Mouse (Mus musculus): Measurements from ENCODE around the gene Dnal1. TPM values are rescaled to one million over a fixed set of nuclear protein-coding genes. Genes with fewer than 3 reads are reported as not detected.
A peak's percentile ranks its signal among the peaks of the same experiment; 100 is the strongest.

The Dnal1 gene
- polyA plus RNA-seq, 1 experiment: 13.3 TPM

DNA sequence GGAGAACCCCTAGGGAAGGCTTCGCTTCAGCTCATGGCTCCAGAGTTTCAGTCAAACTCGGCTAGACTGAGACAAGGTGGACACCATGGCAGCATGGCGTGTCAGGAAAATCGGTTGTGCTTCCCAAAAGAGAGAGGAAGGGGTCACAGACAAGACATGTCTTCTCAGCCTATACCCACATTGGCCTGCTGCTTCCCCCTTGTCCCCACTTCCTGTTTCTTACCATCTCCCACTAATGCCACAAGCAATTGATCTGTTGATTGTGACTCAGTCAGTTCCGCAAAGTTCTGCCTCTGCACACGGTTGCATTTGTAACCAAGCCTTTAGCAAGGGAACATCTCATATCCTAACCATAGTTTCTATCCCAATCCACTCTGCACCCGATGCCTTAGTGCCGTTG, 15.8 kb downstream of the Dnal1 start:
- TF ChIP-seq POLR2A (IDR thresholded peaks at IDR 0.05; ENCODE audit: insufficient read depth, low read length): no peak
- TF ChIP-seq EP300 (IDR thresholded peaks at IDR 0.05; ENCODE audit: insufficient read depth, low read depth, low read length): no peak
- no peak for TF ChIP-seq CTCF (IDR thresholded peaks at IDR 0.05; ENCODE audit: low read depth, low read length)
- H3K4me1 ChIP-seq (ENCODE audit: control insufficient read depth, insufficient read depth, low read length): no peaks in the 10 kb centered on the region
- no peaks in the 10 kb centered on the region for H3K36me3 ChIP-seq (ENCODE audit: control insufficient read depth, insufficient read depth, low read length, poor library complexity, severe bottlenecking)

DNA sequence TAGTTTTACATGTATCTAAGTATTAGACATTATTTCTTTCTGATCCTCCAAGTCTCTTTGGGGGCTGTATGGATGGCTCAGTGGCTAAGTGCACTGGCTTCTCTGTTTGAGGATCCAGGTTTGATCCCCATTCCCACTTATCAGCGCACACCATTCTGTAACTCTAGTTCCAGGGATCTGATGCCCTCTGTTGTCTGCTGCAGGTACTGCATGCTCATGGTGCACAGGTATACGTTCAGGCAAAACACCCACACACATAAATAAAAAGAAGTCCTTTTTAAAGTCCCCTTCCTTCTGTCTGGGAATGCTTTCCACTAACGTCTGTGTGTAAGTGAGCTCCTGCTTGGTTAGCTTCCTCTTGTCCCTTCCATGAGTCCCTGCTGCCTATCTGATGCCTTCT, 18.1 kb downstream of the Dnal1 start:
- H3K9me3 ChIP-seq (replicated peaks; ENCODE audit: control insufficient read depth, insufficient read depth, low read length, poor library complexity, severe bottlenecking): no peaks in the 10 kb centered on the region
- TF ChIP-seq CTCF (IDR thresholded peaks at IDR 0.05; ENCODE audit: low read depth, low read length) (peak; percentile 58), POLR2A (IDR thresholded peaks at IDR 0.05; ENCODE audit: insufficient read depth, low read length) (no peak), EP300 (IDR thresholded peaks at IDR 0.05; ENCODE audit: insufficient read depth, low read depth, low read length) (no peak)
- no peak overlapping the region for H3K27ac ChIP-seq (ENCODE audit: insufficient read depth, low read length)
- no peaks in the 10 kb centered on the region for H3K4me1 ChIP-seq (ENCODE audit: control insufficient read depth, insufficient read depth, low read length)
- H3K9ac ChIP-seq (ENCODE audit: low read depth, poor library complexity, severe bottlenecking): no peak overlapping the region
- H3K36me3 ChIP-seq (ENCODE audit: control insufficient read depth, insufficient read depth, low read length, poor library complexity, severe bottlenecking): no peaks in the 10 kb centered on the region
- H3K4me3 ChIP-seq (ENCODE audit: low read depth, low read length): no peak overlapping the region
- H3K27me3 ChIP-seq (ENCODE audit: control insufficient read depth, insufficient read depth, low read length, poor library complexity, severe bottlenecking): no peaks in the 10 kb centered on the region

More for the DNA sequence above, 15.8 kb downstream of the Dnal1 start:
- Histone ChIP-seq H3K27ac (ENCODE audit: insufficient read depth, low read length) (no peak overlapping the region), H3K9ac (ENCODE audit: low read depth, poor library complexity, severe bottlenecking) (no peak overlapping the region), H3K9me3 (replicated peaks; ENCODE audit: control insufficient read depth, insufficient read depth, low read length, poor library complexity, severe bottlenecking) (no peaks in the 10 kb centered on the region), H3K27me3 (ENCODE audit: control insufficient read depth, insufficient read depth, low read length, poor library complexity, severe bottlenecking) (no peaks in the 10 kb centered on the region), H3K4me3 (ENCODE audit: low read depth, low read length) (no peak overlapping the region)

- Histone ChIP-seq H3K9ac (ENCODE audit: low read depth, poor library complexity, severe bottlenecking) (no peak overlapping the region), H3K4me1 (ENCODE audit: control insufficient read depth, insufficient read depth, low read length) (no peaks in the 10 kb centered on the region), H3K36me3 (ENCODE audit: control insufficient read depth, insufficient read depth, low read length, poor library complexity, severe bottlenecking) (no peaks in the 10 kb centered on the region), H3K9me3 (replicated peaks; ENCODE audit: control insufficient read depth, insufficient read depth, low read length, poor library complexity, severe bottlenecking) (no peaks in the 10 kb centered on the region), H3K4me3 (ENCODE audit: low read depth, low read length) (no peak overlapping the region), H3K27me3 (ENCODE audit: control insufficient read depth, insufficient read depth, low read length, poor library complexity, severe bottlenecking) (no peaks in the 10 kb centered on the region), H3K27ac (ENCODE audit: insufficient read depth, low read length) (no peak overlapping the region)
- TF ChIP-seq CTCF (IDR thresholded peaks at IDR 0.05; ENCODE audit: low read depth, low read length) (no peak), POLR2A (IDR thresholded peaks at IDR 0.05; ENCODE audit: insufficient read depth, low read length) (no peak), EP300 (IDR thresholded peaks at IDR 0.05; ENCODE audit: insufficient read depth, low read depth, low read length) (no peak)
These were observed 23.0 kb downstream of the Dnal1 start for GRCm38 (mm10) chr12:84137131-84137530.

DNA sequence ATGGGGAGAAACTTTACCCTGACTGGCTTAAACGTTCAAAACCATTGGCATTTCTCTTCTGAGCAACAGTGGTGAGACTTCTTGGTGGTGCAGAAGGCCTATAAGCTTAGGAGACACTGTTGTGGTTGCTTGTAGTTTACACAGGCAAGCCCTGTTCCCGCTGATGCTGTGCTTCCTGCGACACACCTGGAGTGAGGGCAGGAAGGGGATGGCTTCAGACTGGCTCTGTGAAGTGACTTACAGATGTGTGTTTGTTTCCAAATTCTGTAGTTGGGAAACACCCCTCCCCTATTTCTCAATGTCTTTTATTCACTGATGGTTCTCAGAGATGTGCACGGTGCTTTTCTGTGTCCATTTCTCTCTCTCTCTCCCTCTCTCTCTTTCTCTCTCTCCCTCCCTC, 26.0 kb downstream of the Dnal1 start:
- H3K4me1 ChIP-seq (ENCODE audit: control insufficient read depth, insufficient read depth, low read length): no peaks in the 10 kb centered on the region
- no peaks in the 10 kb centered on the region for H3K9me3 ChIP-seq (replicated peaks; ENCODE audit: control insufficient read depth, insufficient read depth, low read length, poor library complexity, severe bottlenecking)
- no peak overlapping the region for H3K9ac ChIP-seq (ENCODE audit: low read depth, poor library complexity, severe bottlenecking)
- no peaks in the 10 kb centered on the region for H3K36me3 ChIP-seq (ENCODE audit: control insufficient read depth, insufficient read depth, low read length, poor library complexity, severe bottlenecking)
- TF ChIP-seq EP300 (IDR thresholded peaks at IDR 0.05; ENCODE audit: insufficient read depth, low read depth, low read length): no peak
- TF ChIP-seq POLR2A (IDR thresholded peaks at IDR 0.05; ENCODE audit: insufficient read depth, low read length): no peak
- TF ChIP-seq CTCF (IDR thresholded peaks at IDR 0.05; ENCODE audit: low read depth, low read length): no peak
- no peak overlapping the region for H3K4me3 ChIP-seq (ENCODE audit: low read depth, low read length)
- no peaks in the 10 kb centered on the region for H3K27me3 ChIP-seq (ENCODE audit: control insufficient read depth, insufficient read depth, low read length, poor library complexity, severe bottlenecking)
- no peak overlapping the region for H3K27ac ChIP-seq (ENCODE audit: insufficient read depth, low read length)

DNA sequence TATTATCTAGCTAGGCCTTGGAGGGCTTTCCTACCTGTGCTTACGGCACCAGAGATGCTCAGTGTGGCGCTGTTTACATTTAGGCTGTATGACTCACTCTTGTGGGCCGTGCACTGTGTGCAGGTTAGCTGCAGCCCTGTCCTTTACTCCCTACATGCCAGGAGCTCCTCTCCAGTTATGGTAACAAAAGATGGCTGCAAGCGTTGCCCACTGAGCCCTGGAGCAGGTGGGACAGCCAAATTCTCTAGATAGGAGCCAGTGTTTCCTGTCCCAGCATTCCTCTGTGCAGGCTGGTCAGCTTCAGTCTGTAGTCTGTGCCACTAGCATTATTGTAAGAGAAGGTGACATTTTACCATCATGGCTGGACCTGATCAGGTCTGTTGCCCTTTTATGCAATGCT, 27.1 kb downstream of the Dnal1 start:
- no peaks in the 10 kb centered on the region for H3K4me1 ChIP-seq (ENCODE audit: control insufficient read depth, insufficient read depth, low read length)
- no peaks in the 10 kb centered on the region for H3K9me3 ChIP-seq (replicated peaks; ENCODE audit: control insufficient read depth, insufficient read depth, low read length, poor library complexity, severe bottlenecking)
- no peaks in the 10 kb centered on the region for H3K36me3 ChIP-seq (ENCODE audit: control insufficient read depth, insufficient read depth, low read length, poor library complexity, severe bottlenecking)
- H3K27ac ChIP-seq (ENCODE audit: insufficient read depth, low read length): no peak overlapping the region
- TF ChIP-seq EP300 (IDR thresholded peaks at IDR 0.05; ENCODE audit: insufficient read depth, low read depth, low read length) (no peak), CTCF (IDR thresholded peaks at IDR 0.05; ENCODE audit: low read depth, low read length) (no peak), POLR2A (IDR thresholded peaks at IDR 0.05; ENCODE audit: insufficient read depth, low read length) (no peak)
- H3K9ac ChIP-seq (ENCODE audit: low read depth, poor library complexity, severe bottlenecking): no peak overlapping the region
- H3K27me3 ChIP-seq (ENCODE audit: control insufficient read depth, insufficient read depth, low read length, poor library complexity, severe bottlenecking): no peaks in the 10 kb centered on the region
- no peak overlapping the region for H3K4me3 ChIP-seq (ENCODE audit: low read depth, low read length)

DNA sequence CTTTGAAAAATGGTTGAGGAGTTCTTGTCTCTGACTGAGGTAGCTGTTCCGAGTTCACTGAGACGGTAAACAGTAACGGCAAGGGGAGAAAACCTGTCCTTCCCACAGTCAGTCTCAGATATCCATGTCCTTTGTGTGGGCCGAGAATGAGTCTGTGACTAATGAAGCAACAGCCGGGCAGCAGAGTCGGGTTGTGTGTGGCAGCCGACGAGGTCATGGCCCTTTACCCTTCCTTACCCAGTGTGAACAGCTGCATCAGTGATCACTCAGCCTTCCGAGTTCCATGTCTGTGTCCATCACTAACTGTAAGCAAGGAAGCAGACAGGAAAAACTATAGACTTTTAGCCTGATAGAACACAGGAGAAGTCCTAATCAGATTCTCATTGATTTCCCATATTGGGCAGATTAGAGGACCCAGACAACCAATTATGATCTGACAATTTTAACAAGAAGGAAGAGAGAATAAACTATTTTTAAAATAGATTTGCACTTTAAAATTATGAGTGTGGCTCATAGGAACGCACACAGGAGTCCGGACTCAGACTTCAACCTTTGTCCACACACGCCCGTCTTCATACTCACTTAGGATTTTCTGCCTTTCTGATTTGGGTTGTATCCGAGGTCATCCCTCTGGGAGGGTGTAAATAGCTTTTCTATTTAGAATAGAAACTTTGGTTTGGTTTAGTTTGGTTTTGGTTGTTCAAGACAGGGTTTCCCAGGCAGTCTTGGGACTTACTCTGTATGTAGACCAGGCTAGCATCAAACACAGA, 28.3 kb downstream of the Dnal1 start:
- no peaks in the 10 kb centered on the region for H3K36me3 ChIP-seq (ENCODE audit: control insufficient read depth, insufficient read depth, low read length, poor library complexity, severe bottlenecking)
- H3K27me3 ChIP-seq (ENCODE audit: control insufficient read depth, insufficient read depth, low read length, poor library complexity, severe bottlenecking): no peaks in the 10 kb centered on the region
- TF ChIP-seq CTCF (IDR thresholded peaks at IDR 0.05; ENCODE audit: low read depth, low read length) (no peak), POLR2A (IDR thresholded peaks at IDR 0.05; ENCODE audit: insufficient read depth, low read length) (no peak), EP300 (IDR thresholded peaks at IDR 0.05; ENCODE audit: insufficient read depth, low read depth, low read length) (no peak)
- no peaks in the 10 kb centered on the region for H3K9me3 ChIP-seq (replicated peaks; ENCODE audit: control insufficient read depth, insufficient read depth, low read length, poor library complexity, severe bottlenecking)
- H3K4me3 ChIP-seq (ENCODE audit: low read depth, low read length): no peak overlapping the region
- H3K4me1 ChIP-seq (ENCODE audit: control insufficient read depth, insufficient read depth, low read length): no peaks in the 10 kb centered on the region
- no peak overlapping the region for H3K27ac ChIP-seq (ENCODE audit: insufficient read depth, low read length)
- H3K9ac ChIP-seq (ENCODE audit: low read depth, poor library complexity, severe bottlenecking): no peak overlapping the region

Data from ES-Bruce4 (cell line).